Mouse (Mus musculus) telencephalon, adult 2 months (tissue): Measurements from ENCODE around the gene Wdr11.

Source experiments
- DNase-seq: peaks from one replicate; pipeline ENCODE4 v3.0.0-alpha.2; 2011; ENCODE audit warnings: low read depth, low spot score

Gene Wdr11

GRCm38 (mm10) chr7:129591371-129592131 lies at the start of gene Wdr11:
Wdr11 (plus strand) TSS chr7:129591863.
- DNase-seq, result peak; percentile 80

GRCm38 (mm10) chr7:129567541-129567940 lies 24.1 kb upstream of the Wdr11 start:
- DNase-seq, result no peak

GRCm38 (mm10) chr7:129568338-129568737 lies 23.3 kb upstream of the Wdr11 start:
- DNase-seq, result no peak

GRCm38 (mm10) chr7:129574471-129574870 lies 17.2 kb upstream of the Wdr11 start:
- no peak for DNase-seq

GRCm38 (mm10) chr7:129575110-129575784 lies 16.4 kb upstream of the Wdr11 start:
- DNase-seq, result no peak

- no peak for DNase-seq
These were observed 576 bp downstream of the Wdr11 start for GRCm38 (mm10) chr7:129592132-129592745.

GRCm38 (mm10) chr7:129597186-129597585 lies 5.5 kb downstream of the Wdr11 start:
- no peak for DNase-seq

GRCm38 (mm10) chr7:129606291-129606690 lies 14.6 kb downstream of the Wdr11 start:
- no peak for DNase-seq

GRCm38 (mm10) chr7:129621141-129621540 lies 29.5 kb downstream of the Wdr11 start:
- no peak for DNase-seq

GRCm38 (mm10) chr7:129630351-129630750 lies 38.7 kb downstream of the Wdr11 start:
- no peak for DNase-seq

- DNase-seq, result peak; percentile 49
These were observed 39.8 kb downstream of the Wdr11 start for GRCm38 (mm10) chr7:129631453-129631852.

GRCm38 (mm10) chr7:129635898-129636640 lies 44.4 kb downstream of the Wdr11 start:
- DNase-seq, result no peak

GRCm38 (mm10) chr7:129636992-129637391 lies 45.3 kb downstream of the Wdr11 start:
- no peak for DNase-seq

- no peak for DNase-seq
These were observed 46.3 kb downstream of the Wdr11 start for GRCm38 (mm10) chr7:129637906-129638475.

- no peak for DNase-seq
These were observed 47.3 kb downstream of the Wdr11 start for GRCm38 (mm10) chr7:129639006-129639405.

- DNase-seq, result no peak
These were observed 48.2 kb downstream of the Wdr11 start for GRCm38 (mm10) chr7:129639833-129640232.

- DNase-seq, result no peak
These were observed 51.6 kb downstream of the Wdr11 start for GRCm38 (mm10) chr7:129643290-129643689.

GRCm38 (mm10) chr7:129647798-129648197 lies 56.1 kb downstream of the Wdr11 start:
- DNase-seq, result no peak

- DNase-seq, result peak; percentile 44
These were observed 57.3 kb downstream of the Wdr11 start for GRCm38 (mm10) chr7:129648938-129649337.

GRCm38 (mm10) chr7:129650717-129651116 lies 59.1 kb downstream of the Wdr11 start:
- no peak for DNase-seq

GRCm38 (mm10) chr7:129651781-129652180 lies 60.1 kb downstream of the Wdr11 start:
- DNase-seq, result no peak
